Mouse (Mus musculus): ENCODE results near the gene Gm44973.

GRCm38 (mm10) chr7:5038940-5039339 lies 23.6 kb downstream of the Gm44973 start:
- TF ChIP-seq CTCF (IDR thresholded peaks at IDR 0.05; ENCODE audit: borderline replicate concordance, insufficient read depth, low read length) (no peak), POLR2A (IDR thresholded peaks at IDR 0.05; ENCODE audit: low read depth, low read length) (no peak)
